Mouse (Mus musculus): ENCODE results near the gene Spaca4.

DNA sequence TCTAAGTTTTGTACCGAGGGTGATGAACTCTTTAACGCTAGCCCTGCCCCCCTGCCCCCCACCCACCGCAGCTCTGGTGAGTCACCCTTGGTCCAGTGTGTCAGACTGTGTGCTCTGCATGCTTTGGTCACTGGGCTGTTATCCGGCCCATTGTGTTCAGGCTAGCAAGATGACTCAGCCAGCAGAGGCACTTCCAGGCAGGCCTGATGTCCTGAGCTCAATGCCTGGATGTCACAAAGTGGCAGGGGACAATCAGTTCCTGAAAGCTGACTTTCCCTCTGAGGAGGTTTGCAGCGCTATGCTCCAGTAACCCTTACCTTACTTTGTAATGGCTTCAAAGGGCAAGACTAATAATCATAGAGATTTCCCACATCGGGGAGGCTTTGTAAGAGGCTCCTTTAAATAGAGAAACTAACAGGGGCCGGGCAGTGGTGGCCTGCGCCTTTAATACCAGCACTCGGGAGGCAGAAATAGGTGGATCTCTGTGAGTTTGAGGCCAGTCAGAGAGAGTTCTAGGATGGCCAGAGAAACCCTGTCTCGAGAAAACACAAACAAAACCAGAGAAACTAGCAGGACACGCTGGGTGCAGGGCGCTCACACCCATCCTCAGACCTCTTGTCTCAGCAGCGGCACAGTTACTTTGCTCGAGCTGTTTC lies 45.5 kb downstream of the Spaca4 start:
- TF ChIP-seq CTCF (IDR thresholded peaks at IDR 0.05; ENCODE audit: insufficient read depth, low read depth, low read length) (no peak), POLR2A (IDR thresholded peaks at IDR 0.05; ENCODE audit: insufficient read depth, low read depth, low read length) (no peak)
